Mouse (Mus musculus): Measurements from ENCODE around the gene Ankk1. TPM values are rescaled to one million over a fixed set of nuclear protein-coding genes. Genes with fewer than 3 reads are reported as not detected.

The Ankk1 gene
- not detected in 2 replicates for polyA plus RNA-seq (2016; fragmentation: Nextera tagmentation; extraction: Ambion mirVana)

GRCm38 (mm10) chr9:49426921-49427320, at the start of gene Ankk1:
Gene Ankk1 (minus strand): TSS chr9:49427021.
- peaks cover 5% of the 10 kb centered on the region; the same call in 1 of the 2 replicates for H3K4me1 ChIP-seq (replicated peaks)
- DNase-seq (ENCODE audit: low spot score), result no peak
- H3K27me3 ChIP-seq (ENCODE audit: insufficient read depth, poor library complexity, severe bottlenecking), result no peaks in the 10 kb centered on the region
- H3K27ac ChIP-seq, result no peak within 1 kb of the TSS
- no peaks in the 10 kb centered on the region for H3K9me3 ChIP-seq
- no peak within 1 kb of the TSS for H3K4me3 ChIP-seq
- no peaks in the 10 kb centered on the region for H3K36me3 ChIP-seq
- 83% methylated on average over 7 of the region's 7 CpGs for WGBS

- H3K9me3 ChIP-seq, result peaks cover 5% of the 10 kb centered on the region; the same call in 1 of the 2 replicates
- H3K4me1 ChIP-seq (replicated peaks), result no peaks in the 10 kb centered on the region
- H3K27me3 ChIP-seq (ENCODE audit: insufficient read depth, poor library complexity, severe bottlenecking), result no peaks in the 10 kb centered on the region
- no peak for DNase-seq (ENCODE audit: low spot score)
- 71% methylated on average over 11 of the region's 11 CpGs for WGBS
- no peaks in the 10 kb centered on the region for H3K36me3 ChIP-seq
- H3K4me3 ChIP-seq, result no peak overlapping the region
- no peak overlapping the region for H3K27ac ChIP-seq
These were observed 45.3 kb upstream of the Ankk1 start for GRCm38 (mm10) chr9:49472126-49472525.

DNA sequence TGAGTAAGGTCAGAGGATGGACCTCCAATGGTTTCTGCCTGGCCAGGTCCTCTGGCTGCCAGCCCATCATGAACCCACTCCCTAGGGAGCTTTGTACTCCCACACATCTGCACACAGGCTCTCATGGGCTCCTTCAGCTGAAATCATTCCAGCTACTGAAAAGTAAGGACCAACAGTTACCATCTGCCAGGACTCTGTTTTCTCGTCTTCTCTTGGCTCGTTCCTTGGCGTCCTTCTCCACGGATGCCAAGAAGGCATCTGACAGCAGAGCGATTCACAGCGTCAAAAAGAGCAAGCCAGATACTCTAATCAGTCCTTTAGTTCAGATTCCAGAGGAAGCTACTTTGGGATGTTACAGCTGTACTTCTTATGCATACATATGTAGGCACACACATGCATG, 44.1 kb upstream of the Ankk1 start:
- H3K27me3 ChIP-seq (ENCODE audit: insufficient read depth, poor library complexity, severe bottlenecking), result no peaks in the 10 kb centered on the region
- H3K27ac ChIP-seq, result no peak overlapping the region
- no peaks in the 10 kb centered on the region for H3K4me1 ChIP-seq (replicated peaks)
- H3K36me3 ChIP-seq, result no peaks in the 10 kb centered on the region
- DNase-seq (ENCODE audit: low spot score), result no peak
- WGBS, result 94% methylated on average over 6 of the region's 6 CpGs
- no peaks in the 10 kb centered on the region for H3K9me3 ChIP-seq
- H3K4me3 ChIP-seq, result no peak overlapping the region

GRCm38 (mm10) chr9:49470006-49470405, 43.2 kb upstream of the Ankk1 start:
- Histone ChIP-seq H3K36me3 (no peaks in the 10 kb centered on the region), H3K4me3 (no peak overlapping the region)

GRCm38 (mm10) chr9:49456136-49456535, 29.3 kb upstream of the Ankk1 start:
- Histone ChIP-seq H3K4me1 (replicated peaks) (no peaks in the 10 kb centered on the region), H3K9me3 (peaks cover 2% of the 10 kb centered on the region; the same call in 1 of the 2 replicates), H3K27me3 (ENCODE audit: insufficient read depth, poor library complexity, severe bottlenecking) (no peaks in the 10 kb centered on the region), H3K4me3 (no peak overlapping the region), H3K36me3 (no peaks in the 10 kb centered on the region), H3K27ac (no peak overlapping the region)
- 87% methylated on average over 3 of the region's 3 CpGs for WGBS
- no peak for DNase-seq (ENCODE audit: low spot score)

More at GRCm38 (mm10) chr9:49470006-49470405, 43.2 kb upstream of the Ankk1 start:
- DNase-seq (ENCODE audit: low spot score), result no peak
- WGBS, result 94% methylated on average over 19 of the region's 19 CpGs
- Histone ChIP-seq H3K9me3 (no peaks in the 10 kb centered on the region), H3K27me3 (ENCODE audit: insufficient read depth, poor library complexity, severe bottlenecking) (no peaks in the 10 kb centered on the region), H3K27ac (no peak overlapping the region), H3K4me1 (replicated peaks) (no peaks in the 10 kb centered on the region)

- 92% methylated on average over 1 of the region's 1 CpGs for WGBS
- no peak for DNase-seq (ENCODE audit: low spot score)
- Histone ChIP-seq H3K9me3 (peaks cover 2% of the 10 kb centered on the region; the same call in 1 of the 2 replicates), H3K27me3 (ENCODE audit: insufficient read depth, poor library complexity, severe bottlenecking) (no peaks in the 10 kb centered on the region), H3K27ac (no peak overlapping the region), H3K4me1 (replicated peaks) (no peaks in the 10 kb centered on the region), H3K36me3 (no peaks in the 10 kb centered on the region), H3K4me3 (no peak overlapping the region)
These were observed 25.6 kb upstream of the Ankk1 start for GRCm38 (mm10) chr9:49452396-49452795.

DNA sequence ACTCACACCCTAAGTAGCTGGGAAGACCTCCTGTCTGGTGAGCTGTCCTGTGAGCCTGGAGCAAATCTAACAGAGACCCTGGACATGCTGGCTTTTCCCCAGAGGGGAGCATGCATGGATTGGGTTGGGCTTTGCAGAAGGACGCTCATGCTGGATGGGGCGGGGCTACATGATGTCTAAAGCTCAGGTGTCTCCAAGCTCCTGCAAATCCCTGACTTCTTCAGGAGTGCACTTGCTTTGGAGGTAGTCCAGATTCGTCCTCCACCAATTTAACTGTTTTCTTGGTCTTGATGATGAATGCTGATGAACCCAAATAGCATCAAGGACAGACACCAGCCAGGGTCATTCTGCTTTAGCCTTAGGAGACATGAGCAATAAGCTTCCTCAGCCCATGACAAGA, 23.7 kb upstream of the Ankk1 start:
- no peaks in the 10 kb centered on the region for H3K36me3 ChIP-seq
- no peaks in the 10 kb centered on the region for H3K27me3 ChIP-seq (ENCODE audit: insufficient read depth, poor library complexity, severe bottlenecking)
- no peak overlapping the region for H3K4me3 ChIP-seq
- no peak for DNase-seq (ENCODE audit: low spot score)
- 83% methylated on average over 3 of the region's 3 CpGs for WGBS
- no peaks in the 10 kb centered on the region for H3K4me1 ChIP-seq (replicated peaks)
- H3K27ac ChIP-seq, result no peak overlapping the region
- peaks cover 2% of the 10 kb centered on the region; the same call in 1 of the 2 replicates for H3K9me3 ChIP-seq

DNA sequence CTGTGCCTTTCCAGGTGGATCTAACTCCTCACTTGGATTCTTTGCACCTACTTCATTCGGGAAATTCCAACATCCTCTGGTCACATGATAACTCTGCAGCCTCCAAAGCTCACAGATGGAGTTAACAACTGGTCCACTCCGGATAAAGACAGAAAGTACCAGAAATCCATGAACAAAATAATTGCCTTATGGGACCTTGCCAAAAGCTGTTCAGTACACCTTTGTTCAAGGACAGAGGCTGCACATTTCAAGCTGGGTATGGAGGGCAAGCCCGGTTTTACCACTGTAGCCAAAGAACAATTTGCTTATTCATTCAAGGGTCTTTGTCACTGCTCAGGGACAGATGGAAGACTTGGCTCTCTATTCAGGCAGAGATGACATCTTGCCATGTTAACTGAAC, 15.8 kb upstream of the Ankk1 start:
- 88% methylated on average over 3 of the region's 3 CpGs for WGBS
- no peaks in the 10 kb centered on the region for H3K36me3 ChIP-seq
- H3K27ac ChIP-seq, result no peak overlapping the region
- H3K27me3 ChIP-seq (ENCODE audit: insufficient read depth, poor library complexity, severe bottlenecking), result no peaks in the 10 kb centered on the region
- no peaks in the 10 kb centered on the region for H3K9me3 ChIP-seq
- no peak overlapping the region for H3K4me3 ChIP-seq
- 0 out of 2 replicates have a peak, but pooled peaks cover 6% of the 10 kb centered on the region for H3K4me1 ChIP-seq (replicated peaks)
- DNase-seq (ENCODE audit: low spot score), result no peak

DNA sequence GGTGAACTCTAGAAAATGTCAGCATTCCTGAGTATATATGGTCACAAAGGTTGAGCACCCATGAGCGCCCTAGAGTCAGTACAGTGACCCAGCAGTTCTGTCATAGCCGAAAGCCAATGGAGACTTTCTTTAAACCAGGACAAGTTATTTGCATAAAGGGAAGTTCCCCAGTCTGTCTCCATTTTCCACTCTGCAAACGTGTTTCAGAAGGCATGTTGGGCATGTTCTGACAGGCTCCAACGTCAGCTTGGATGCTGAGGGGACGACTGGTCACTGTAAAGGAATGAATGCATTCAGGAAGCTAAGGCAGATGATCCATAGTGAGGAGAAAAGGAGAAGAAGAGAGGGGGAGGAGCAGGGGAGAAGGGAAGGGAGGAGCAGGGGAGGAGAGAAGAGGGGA, 657 bp upstream of the Ankk1 start:
- no peak overlapping the region for H3K4me3 ChIP-seq
- no peaks in the 10 kb centered on the region for H3K9me3 ChIP-seq
- no peak overlapping the region for H3K27ac ChIP-seq
- H3K27me3 ChIP-seq (ENCODE audit: insufficient read depth, poor library complexity, severe bottlenecking), result no peaks in the 10 kb centered on the region
- H3K36me3 ChIP-seq, result no peaks in the 10 kb centered on the region
- no peak for DNase-seq (ENCODE audit: low spot score)
- H3K4me1 ChIP-seq (replicated peaks), result peaks cover 5% of the 10 kb centered on the region; the same call in 1 of the 2 replicates
- WGBS, result 80% methylated on average over 5 of the region's 5 CpGs

- 47% methylated on average over 1 of the region's 1 CpGs for WGBS
- H3K27me3 ChIP-seq (ENCODE audit: insufficient read depth, poor library complexity, severe bottlenecking), result no peaks in the 10 kb centered on the region
- H3K4me3 ChIP-seq, result no peak overlapping the region
- H3K27ac ChIP-seq, result no peak overlapping the region
- H3K36me3 ChIP-seq, result no peaks in the 10 kb centered on the region
- DNase-seq (ENCODE audit: low spot score), result no peak
- H3K4me1 ChIP-seq (replicated peaks), result peaks cover 5% of the 10 kb centered on the region; the same call in 1 of the 2 replicates
- no peaks in the 10 kb centered on the region for H3K9me3 ChIP-seq
These were observed 1.2 kb downstream of the Ankk1 start for GRCm38 (mm10) chr9:49425585-49425984.

- H3K36me3 ChIP-seq, result no peaks in the 10 kb centered on the region
- H3K27ac ChIP-seq, result no peak overlapping the region
- H3K9me3 ChIP-seq, result no peaks in the 10 kb centered on the region
- peaks cover 5% of the 10 kb centered on the region; the same call in 1 of the 2 replicates for H3K4me1 ChIP-seq (replicated peaks)
- DNase-seq (ENCODE audit: low spot score), result no peak
- no peak overlapping the region for H3K4me3 ChIP-seq
- H3K27me3 ChIP-seq (ENCODE audit: insufficient read depth, poor library complexity, severe bottlenecking), result no peaks in the 10 kb centered on the region
- WGBS, result 95% methylated on average over 5 of the region's 5 CpGs
These were observed 3.0 kb downstream of the Ankk1 start for GRCm38 (mm10) chr9:49423866-49424265.

- Histone ChIP-seq H3K27me3 (ENCODE audit: insufficient read depth, poor library complexity, severe bottlenecking) (0 out of 2 replicates have a peak, but pooled peaks cover 6% of the 10 kb centered on the region), H3K9me3 (no peaks in the 10 kb centered on the region), H3K4me1 (replicated peaks) (peaks cover 19% of the 10 kb centered on the region), H3K36me3 (no peaks in the 10 kb centered on the region), H3K27ac (no peak overlapping the region), H3K4me3 (no peak overlapping the region)
- DNase-seq (ENCODE audit: low spot score), result no peak
- 87% methylated on average over 5 of the region's 5 CpGs for WGBS
These were observed 16.2 kb downstream of the Ankk1 start for GRCm38 (mm10) chr9:49410621-49411020.

DNA sequence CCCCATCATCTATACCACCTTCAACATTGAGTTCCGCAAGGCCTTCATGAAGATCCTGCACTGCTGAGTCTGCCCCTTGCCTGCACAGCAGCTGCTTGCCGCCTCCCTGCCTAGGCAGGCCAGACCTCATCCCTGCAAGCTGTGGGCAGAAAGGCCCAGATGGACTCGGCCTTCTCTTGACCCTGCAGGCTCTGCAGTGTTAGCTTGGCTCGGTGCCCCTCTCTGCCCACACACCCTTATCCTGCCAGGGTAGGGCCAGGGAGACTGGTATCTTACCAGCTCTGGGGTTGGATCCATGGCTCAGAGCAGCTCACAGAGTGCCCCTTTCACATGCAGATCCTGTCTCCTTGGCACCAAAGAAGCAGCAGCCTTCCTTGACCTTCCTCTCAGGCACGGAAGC, 19.8 kb downstream of the Ankk1 start:
- 87% methylated on average over 5 of the region's 5 CpGs for WGBS
- H3K4me3 ChIP-seq, result no peak overlapping the region
- H3K27me3 ChIP-seq (ENCODE audit: insufficient read depth, poor library complexity, severe bottlenecking), result 0 out of 2 replicates have a peak, but pooled peaks cover 6% of the 10 kb centered on the region
- DNase-seq (ENCODE audit: low spot score), result no peak
- no peaks in the 10 kb centered on the region for H3K36me3 ChIP-seq
- H3K9me3 ChIP-seq, result no peaks in the 10 kb centered on the region
- H3K27ac ChIP-seq, result no peak overlapping the region
- peaks cover 19% of the 10 kb centered on the region for H3K4me1 ChIP-seq (replicated peaks)

GRCm38 (mm10) chr9:49403711-49404110, 23.1 kb downstream of the Ankk1 start:
- H3K4me1 ChIP-seq (replicated peaks), result peaks cover 2% of the 10 kb centered on the region; the same call in 1 of the 2 replicates
- no peaks in the 10 kb centered on the region for H3K27me3 ChIP-seq (ENCODE audit: insufficient read depth, poor library complexity, severe bottlenecking)
- H3K36me3 ChIP-seq, result no peaks in the 10 kb centered on the region
- H3K4me3 ChIP-seq, result no peak overlapping the region
- 75% methylated on average over 2 of the region's 2 CpGs for WGBS
- no peak for DNase-seq (ENCODE audit: low spot score)
- H3K9me3 ChIP-seq, result no peaks in the 10 kb centered on the region
- no peak overlapping the region for H3K27ac ChIP-seq
